Mouse (Mus musculus): ENCODE data around the gene Peli2. TPM values are rescaled to one million over a fixed set of nuclear protein-coding genes. Genes with fewer than 3 reads are reported as not detected.

Gene Peli2
- 0.44 and 2.7 TPM in 2 replicates for polyA plus RNA-seq (2012; ENCODE audit: low replicate concordance)

GRCm38 (mm10) chr14:48120752-48121528 lies at the start of gene Peli2:
TSS of gene Peli2 (plus strand) at chr14:48120823.

